Mouse (Mus musculus) liver, embryonic 11.5 days (tissue): ENCODE measurements at regions not wholly inside any gene's neighbourhood (a gene's known extent, or its start where the extent isn't known, plus 50 kb on each side); places are given as distances from the start of the nearest gene placed in this dataset.

Experiments
- ATAC-seq: fragments of 200-750 bp; cut with Nextera tagmentation; replicated peaks from 2 replicates; pipeline ENCODE4 v1.8.0; 2017; ENCODE audit warnings: moderate number of reproducible peaks, mild to moderate bottlenecking, moderate TSS enrichment, moderate library complexity; ENCODE audit not compliant: low FRiP score
- DNase-seq: peaks from one replicate; pipeline ENCODE4 v3.0.0-alpha.2; 2017; ENCODE audit warnings: low spot score
- H3K27ac ChIP-seq: fragments of 300-500 bp; sonication (generic); 2 replicates; pipeline ENCODE4 v1.5.1; 2014; ENCODE audit warnings: mild to moderate bottlenecking, low read depth, low read length, control low read depth
- H3K27me3 ChIP-seq: fragments of 300-500 bp; sonication (generic); replicated peaks from 2 replicates; pipeline ENCODE4 v1.6.1; 2014; ENCODE audit warnings: low read length, mixed read lengths; ENCODE audit not compliant: control insufficient read depth, insufficient read depth
- H3K36me3 ChIP-seq: fragments of 300-500 bp; sonication (generic); 2 replicates; pipeline ENCODE4 v1.6.1; 2014; ENCODE audit warnings: mild to moderate bottlenecking, low read length, moderate library complexity, mixed read lengths; ENCODE audit not compliant: control insufficient read depth, insufficient read depth
- H3K4me1 ChIP-seq: fragments of 300-500 bp; sonication (generic); replicated peaks from 2 replicates; pipeline ENCODE4 v1.6.1; 2014; ENCODE audit warnings: low read length, mixed read lengths; ENCODE audit not compliant: control insufficient read depth, insufficient read depth
- H3K4me2 ChIP-seq: fragments of 300-500 bp; sonication (generic); 2 replicates; pipeline ENCODE4 v1.6.1; 2014; ENCODE audit warnings: mild to moderate bottlenecking, control low read depth, moderate library complexity
- H3K4me3 ChIP-seq: fragments of 300-500 bp; sonication (generic); 2 replicates; pipeline ENCODE4 v1.5.1; 2014; ENCODE audit warnings: low read depth, low read length, control low read depth
- H3K9ac ChIP-seq: fragments of 300-500 bp; sonication (generic); 2 replicates; pipeline ENCODE4 v1.6.1; 2014; ENCODE audit warnings: low read depth, low read length, control low read depth
- H3K9me3 ChIP-seq: fragments of 300-500 bp; sonication (generic); 2 replicates; pipeline ENCODE4 v1.6.1; 2016; ENCODE audit warnings: low read length, inconsistent platforms, mixed read lengths; ENCODE audit not compliant: control insufficient read depth
- WGBS: fragments of 180-500 bp; shearing (Covaris S2); extraction: QIAGEN DNeasy Blood & Tissue Kit; methylation state at CpG from one replicate; pipeline ENCODE4 v1.1.7; 2014; 5-methylcytosine and 5-hydroxymethylcytosine counted together

DNA sequence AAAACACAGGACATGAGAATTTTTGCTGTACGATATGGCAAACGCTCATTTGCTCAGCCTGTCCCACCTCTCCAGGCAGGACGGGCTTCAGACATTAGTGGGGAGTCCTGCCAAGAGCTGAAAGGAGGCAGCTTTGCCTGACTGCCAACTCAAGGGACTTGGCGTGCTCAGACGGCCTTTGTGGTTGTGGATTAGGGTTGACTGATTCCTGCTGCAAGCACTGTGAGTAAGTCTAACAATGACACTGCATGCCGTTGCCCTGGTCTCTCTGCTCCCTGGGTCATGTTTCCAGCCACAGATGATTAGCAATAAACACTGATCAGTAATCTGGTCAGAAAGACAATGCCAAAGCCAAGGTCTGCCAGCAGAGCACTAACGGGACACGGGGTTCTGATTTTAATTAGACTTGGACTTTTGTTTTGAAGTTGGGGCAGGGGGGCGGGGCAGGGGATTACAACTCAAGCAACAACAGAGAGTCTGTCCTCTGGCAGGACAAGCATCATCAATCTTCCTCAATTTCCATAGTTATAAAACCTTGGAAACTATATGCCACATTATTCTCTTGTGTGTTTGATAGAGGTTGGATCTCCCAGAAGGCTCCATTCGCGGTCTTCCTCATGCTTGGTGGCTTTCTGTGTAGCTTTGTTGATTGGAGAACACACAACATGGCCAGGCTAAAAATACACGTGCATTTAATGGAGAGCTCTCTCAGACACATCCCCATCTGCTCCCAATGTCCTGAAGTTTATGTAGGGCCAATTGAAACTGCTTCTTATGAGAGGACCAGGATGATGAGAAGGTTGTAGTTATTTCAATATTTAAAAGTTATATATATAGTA is 486.6 kb downstream of the Ebf1 start:
- no peak for ATAC-seq
- no peak overlapping the region for H3K27ac ChIP-seq

GRCm38 (mm10) chr11:45116702-45117101 is 499.6 kb downstream of the Ebf1 start:
- H3K4me3 ChIP-seq, result no peak overlapping the region
- H3K36me3 ChIP-seq, result no peaks in the 10 kb centered on the region
- ATAC-seq, result no peak

More for the DNA sequence above, 486.6 kb downstream of the Ebf1 start:
- Histone ChIP-seq H3K27me3 (no peaks in the 10 kb centered on the region), H3K9ac (no peak overlapping the region), H3K4me1 (no peaks in the 10 kb centered on the region), H3K4me3 (no peak overlapping the region), H3K36me3 (no peaks in the 10 kb centered on the region), H3K9me3 (no peaks in the 10 kb centered on the region), H3K4me2 (no peak overlapping the region)
- DNase-seq, result no peak
- 76% methylated on average over 12 of the region's 12 CpGs for WGBS

DNA sequence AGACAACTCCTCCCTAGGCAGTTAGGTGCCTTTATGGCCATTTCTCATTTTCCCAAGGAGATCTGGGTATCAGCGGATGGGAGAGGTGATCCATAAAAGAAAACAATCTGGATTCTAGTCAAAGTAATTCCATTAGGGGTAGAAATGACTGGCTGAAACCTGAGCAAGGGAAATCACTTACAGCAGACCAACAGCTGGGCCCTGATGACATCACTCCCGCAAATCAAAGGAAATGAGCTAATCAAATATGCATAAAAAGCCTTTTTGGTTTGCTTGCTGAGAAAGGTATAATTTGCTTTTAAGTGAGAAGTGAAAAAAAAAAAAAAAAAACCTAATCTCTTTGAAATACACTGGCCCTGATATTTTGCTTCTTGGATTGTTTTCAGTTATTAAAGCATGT is 506.2 kb downstream of the Ebf1 start:
- no peaks in the 10 kb centered on the region for H3K4me1 ChIP-seq
- H3K9ac ChIP-seq, result no peak overlapping the region
- DNase-seq, result no peak

More at GRCm38 (mm10) chr11:45116702-45117101, 499.6 kb downstream of the Ebf1 start:
- no peaks in the 10 kb centered on the region for H3K27me3 ChIP-seq
- no peak overlapping the region for H3K9ac ChIP-seq
- H3K4me2 ChIP-seq, result no peak overlapping the region
- no peak overlapping the region for H3K27ac ChIP-seq
- WGBS, result 92% methylated on average over 1 of the region's 1 CpGs
- H3K9me3 ChIP-seq, result no peaks in the 10 kb centered on the region
- H3K4me1 ChIP-seq, result no peaks in the 10 kb centered on the region
- no peak for DNase-seq

DNA sequence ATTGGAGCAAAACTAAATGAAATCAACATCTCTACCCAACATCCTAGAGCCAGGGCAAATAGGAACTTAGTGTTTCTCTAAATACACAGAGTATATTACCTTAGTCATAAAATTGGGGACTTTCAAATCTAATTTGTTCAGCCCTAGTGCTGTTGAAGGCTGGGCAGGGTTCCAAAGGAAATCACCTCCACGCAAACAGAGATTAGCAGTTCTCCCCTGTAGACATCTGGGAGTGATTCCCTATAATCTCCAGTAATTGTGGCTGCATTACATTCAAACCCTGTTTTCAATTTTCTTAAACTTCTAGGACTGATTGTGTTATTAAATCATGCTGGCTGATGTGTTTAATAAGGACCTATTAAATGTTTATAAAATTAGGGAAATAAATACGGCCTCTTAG is 519.7 kb downstream of the Ebf1 start:
- H3K9ac ChIP-seq, result no peak overlapping the region
- 72% methylated on average over 2 of the region's 2 CpGs for WGBS
- ATAC-seq (no peak), DNase-seq (no peak)
- H3K27me3 ChIP-seq, result no peaks in the 10 kb centered on the region
- H3K4me1 ChIP-seq, result no peaks in the 10 kb centered on the region
- H3K9me3 ChIP-seq, result no peaks in the 10 kb centered on the region
- no peak overlapping the region for H3K4me3 ChIP-seq
- H3K27ac ChIP-seq, result no peak overlapping the region
- no peaks in the 10 kb centered on the region for H3K36me3 ChIP-seq
- no peak overlapping the region for H3K4me2 ChIP-seq

More for the DNA sequence above, 506.2 kb downstream of the Ebf1 start:
- 67% methylated on average over 2 of the region's 2 CpGs for WGBS
- Histone ChIP-seq H3K4me3 (no peak overlapping the region), H3K27ac (no peak overlapping the region), H3K27me3 (no peaks in the 10 kb centered on the region), H3K36me3 (no peaks in the 10 kb centered on the region), H3K4me2 (no peak overlapping the region), H3K9me3 (no peaks in the 10 kb centered on the region)
- no peak for ATAC-seq

DNA sequence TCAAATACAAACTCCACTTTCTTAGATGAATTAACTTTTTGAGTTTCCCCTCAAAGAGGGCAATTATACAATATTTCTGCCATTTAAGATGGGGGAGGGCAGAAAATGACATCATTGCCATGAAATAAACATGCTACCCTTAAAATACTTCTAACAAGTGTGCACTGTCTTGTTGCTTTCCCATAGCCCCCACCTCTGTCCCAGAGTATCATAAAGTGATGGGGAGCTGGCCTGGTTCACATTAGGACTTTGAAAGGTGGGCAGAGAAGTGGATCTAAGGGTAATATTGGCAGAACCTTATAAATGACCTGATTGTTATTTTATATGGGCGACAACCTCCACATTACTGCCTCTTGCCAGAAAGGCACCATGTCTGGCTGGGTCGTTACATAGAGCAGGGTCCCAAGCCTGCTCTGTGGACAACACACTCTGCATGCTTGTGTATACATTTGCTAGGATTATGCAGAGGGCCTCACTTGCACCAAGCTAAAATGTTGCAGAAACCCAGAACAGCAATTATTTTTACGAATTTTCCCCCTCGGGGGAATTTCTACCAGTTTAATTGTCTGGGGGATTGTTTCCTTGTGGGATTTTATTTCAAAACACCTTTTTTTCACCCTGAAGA is 521.3 kb downstream of the Ebf1 start:
- Histone ChIP-seq H3K9ac (no peak overlapping the region), H3K27ac (no peak overlapping the region), H3K9me3 (no peaks in the 10 kb centered on the region), H3K4me1 (no peaks in the 10 kb centered on the region), H3K27me3 (no peaks in the 10 kb centered on the region), H3K4me2 (no peak overlapping the region), H3K36me3 (no peaks in the 10 kb centered on the region), H3K4me3 (no peak overlapping the region)
- 77% methylated on average over 4 of the region's 4 CpGs for WGBS
- ATAC-seq (no peak), DNase-seq (no peak)

GRCm38 (mm10) chr11:45140490-45140889 is 523.4 kb downstream of the Ebf1 start:
- no peaks in the 10 kb centered on the region for H3K9me3 ChIP-seq
- ATAC-seq, result no peak
- H3K9ac ChIP-seq, result no peak overlapping the region
- H3K4me3 ChIP-seq, result no peak overlapping the region
- no peaks in the 10 kb centered on the region for H3K4me1 ChIP-seq
- H3K27me3 ChIP-seq, result no peaks in the 10 kb centered on the region
- H3K36me3 ChIP-seq, result no peaks in the 10 kb centered on the region
- DNase-seq, result no peak
- no peak overlapping the region for H3K27ac ChIP-seq
- no peak overlapping the region for H3K4me2 ChIP-seq
- 56% methylated on average over 1 of the region's 1 CpGs for WGBS

DNA sequence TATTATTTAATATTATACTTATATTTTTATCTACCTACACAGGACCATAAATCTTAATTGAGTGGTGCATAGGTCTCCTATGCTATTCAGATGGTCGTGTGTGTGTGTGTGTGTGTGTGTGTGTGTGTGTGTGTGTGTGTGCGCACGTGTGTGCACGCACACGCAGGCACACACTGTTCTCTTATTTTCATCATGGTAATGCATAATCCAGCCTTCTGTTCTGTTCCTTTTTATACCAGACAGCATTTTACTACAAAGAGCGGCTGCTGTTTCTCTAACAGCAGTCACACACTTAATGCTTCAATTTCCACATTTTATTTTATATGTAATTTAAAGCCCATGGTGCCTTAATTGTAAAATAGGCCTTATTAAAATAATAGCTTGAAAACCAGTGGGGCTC is 537.0 kb downstream of the Ebf1 start:
- no peak overlapping the region for H3K27ac ChIP-seq
- ATAC-seq (no peak), DNase-seq (no peak)
- H3K9me3 ChIP-seq, result no peaks in the 10 kb centered on the region
- H3K4me2 ChIP-seq, result no peak overlapping the region
- no peaks in the 10 kb centered on the region for H3K27me3 ChIP-seq
- H3K9ac ChIP-seq, result no peak overlapping the region
- no peak overlapping the region for H3K4me3 ChIP-seq
- 90% methylated on average over 6 of the region's 6 CpGs for WGBS
- no peaks in the 10 kb centered on the region for H3K4me1 ChIP-seq
- no peaks in the 10 kb centered on the region for H3K36me3 ChIP-seq

DNA sequence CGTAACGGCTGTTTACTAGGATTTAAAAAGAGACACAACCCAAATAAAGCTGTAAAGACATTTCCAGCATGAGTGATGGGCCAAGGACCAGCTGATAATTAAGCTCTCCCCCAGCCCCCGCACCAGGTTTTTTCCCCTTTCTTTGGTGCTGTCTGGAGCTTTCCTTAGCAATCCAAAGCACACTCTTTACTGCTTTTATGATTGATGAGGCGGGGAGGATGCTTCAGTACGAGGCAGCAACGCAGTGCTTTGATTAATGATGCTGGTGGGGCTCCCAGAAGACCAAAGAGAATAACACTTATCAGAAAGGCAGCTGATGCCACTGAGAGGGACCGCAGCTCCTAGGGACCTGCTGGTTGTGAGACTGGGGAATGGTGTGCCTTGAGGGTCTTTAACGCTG is 537.4 kb downstream of the Ebf1 start:
- H3K36me3 ChIP-seq, result no peaks in the 10 kb centered on the region
- WGBS, result 61% methylated on average over 8 of the region's 8 CpGs
- no peaks in the 10 kb centered on the region for H3K4me1 ChIP-seq
- H3K9me3 ChIP-seq, result no peaks in the 10 kb centered on the region
- ATAC-seq, result no peak
- no peak overlapping the region for H3K27ac ChIP-seq
- H3K9ac ChIP-seq, result no peak overlapping the region
- no peak for DNase-seq
- no peak overlapping the region for H3K4me2 ChIP-seq
- no peaks in the 10 kb centered on the region for H3K27me3 ChIP-seq
- H3K4me3 ChIP-seq, result no peak overlapping the region

DNA sequence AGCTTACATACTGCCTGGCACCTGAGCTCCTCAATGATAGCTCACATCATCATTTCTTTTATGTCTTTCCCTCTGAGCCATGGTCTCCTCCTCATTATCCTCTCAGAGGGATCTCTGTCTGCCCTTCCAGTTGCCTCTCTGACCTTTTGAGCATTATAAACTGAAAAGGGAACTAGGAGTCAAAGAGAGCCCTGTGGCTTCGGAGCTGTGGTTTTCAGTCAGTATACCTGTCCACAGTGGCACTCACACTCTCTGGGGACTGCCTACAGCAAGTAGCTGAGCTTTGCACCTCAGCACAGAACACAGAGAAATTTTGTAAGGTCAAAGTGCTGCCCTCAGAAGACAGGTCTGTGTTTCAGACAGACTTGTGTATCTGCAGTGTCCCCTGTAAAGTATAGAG is 538.7 kb downstream of the Ebf1 start:
- WGBS, result 66% methylated on average over 1 of the region's 1 CpGs
- H3K27ac ChIP-seq, result no peak overlapping the region
- no peaks in the 10 kb centered on the region for H3K4me1 ChIP-seq
- no peak for ATAC-seq
- no peaks in the 10 kb centered on the region for H3K9me3 ChIP-seq
- no peaks in the 10 kb centered on the region for H3K27me3 ChIP-seq
- H3K36me3 ChIP-seq, result no peaks in the 10 kb centered on the region
- H3K4me3 ChIP-seq, result no peak overlapping the region
- H3K9ac ChIP-seq, result no peak overlapping the region
- H3K4me2 ChIP-seq, result no peak overlapping the region
- DNase-seq, result no peak
